Mouse (Mus musculus) forebrain, embryonic 14.5 days (tissue): ENCODE data around the gene Txk. TPM values are rescaled to one million over a fixed set of nuclear protein-coding genes. Genes with fewer than 3 reads are reported as not detected.

Experiments used
- ATAC-seq: fragments of 200-750 bp; cut with Nextera tagmentation; 2 replicates; pipeline ENCODE4 v1.8.0; 2017; ENCODE audit warnings: mild to moderate bottlenecking, moderate library complexity
- DNase-seq: peaks from one replicate; pipeline ENCODE4 v3.0.0-alpha.2; 2015; ENCODE audit warnings: low spot score
- H3K27ac ChIP-seq: fragments of 300-500 bp; sonication (generic); 2 replicates; pipeline ENCODE4 v1.5.1; 2014; ENCODE audit warnings: low read depth, mild to moderate bottlenecking, control low read depth, low read length, moderate library complexity
- H3K27me3 ChIP-seq: fragments of 300-500 bp; sonication (generic); replicated peaks from 2 replicates; pipeline ENCODE4 v1.6.1; 2014; ENCODE audit warnings: low read length, control low read depth, mixed read lengths; ENCODE audit not compliant: control insufficient read depth, insufficient read depth
- H3K36me3 ChIP-seq: fragments of 300-500 bp; sonication (generic); 2 replicates; pipeline ENCODE4 v1.6.1; 2014; ENCODE audit warnings: low read length, control low read depth; ENCODE audit not compliant: control insufficient read depth, insufficient read depth
- H3K4me1 ChIP-seq: fragments of 300-500 bp; sonication (generic); 2 replicates; pipeline ENCODE4 v1.6.1; 2014; ENCODE audit warnings: antibody characterized with exemption, low read length, control low read depth; ENCODE audit not compliant: control insufficient read depth, insufficient read depth
- H3K4me2 ChIP-seq: fragments of 300-500 bp; sonication (generic); 2 replicates; pipeline ENCODE4 v1.6.1; 2014; ENCODE audit warnings: mild to moderate bottlenecking, control low read depth, low read length
- H3K4me3 ChIP-seq: fragments of 300-500 bp; sonication (generic); 2 replicates; pipeline ENCODE4 v1.5.1; 2014; ENCODE audit warnings: low read depth, low read length, control low read depth
- H3K9ac ChIP-seq: fragments of 300-500 bp; sonication (generic); 2 replicates; pipeline ENCODE4 v1.6.1; 2014; ENCODE audit warnings: mild to moderate bottlenecking, low read length, control low read depth, moderate library complexity
- H3K9me3 ChIP-seq: fragments of 300-500 bp; sonication (generic); replicated peaks from 2 replicates; pipeline ENCODE4 v1.6.1; 2016; ENCODE audit warnings: low read length, control low read depth, mixed read lengths; ENCODE audit not compliant: control insufficient read depth
- WGBS: fragments of 180-500 bp; shearing (Covaris S2); extraction: QIAGEN DNeasy Blood & Tissue Kit; methylation state at CpG from one replicate; pipeline ENCODE4 v1.1.7; 2014; 5-methylcytosine and 5-hydroxymethylcytosine counted together
- polyA plus RNA-seq: library from polyadenylated mRNA; unstranded; fragments of >200 nt; fragmentation: Nextera tagmentation; extraction: Ambion mirVana; gene quantifications from 2 replicates; pipeline ENCODE4 v1.2.1, GENCODE M21; 2014

Gene Txk
- polyA plus RNA-seq, 1 experiment from 2014 or later = not detected

DNA sequence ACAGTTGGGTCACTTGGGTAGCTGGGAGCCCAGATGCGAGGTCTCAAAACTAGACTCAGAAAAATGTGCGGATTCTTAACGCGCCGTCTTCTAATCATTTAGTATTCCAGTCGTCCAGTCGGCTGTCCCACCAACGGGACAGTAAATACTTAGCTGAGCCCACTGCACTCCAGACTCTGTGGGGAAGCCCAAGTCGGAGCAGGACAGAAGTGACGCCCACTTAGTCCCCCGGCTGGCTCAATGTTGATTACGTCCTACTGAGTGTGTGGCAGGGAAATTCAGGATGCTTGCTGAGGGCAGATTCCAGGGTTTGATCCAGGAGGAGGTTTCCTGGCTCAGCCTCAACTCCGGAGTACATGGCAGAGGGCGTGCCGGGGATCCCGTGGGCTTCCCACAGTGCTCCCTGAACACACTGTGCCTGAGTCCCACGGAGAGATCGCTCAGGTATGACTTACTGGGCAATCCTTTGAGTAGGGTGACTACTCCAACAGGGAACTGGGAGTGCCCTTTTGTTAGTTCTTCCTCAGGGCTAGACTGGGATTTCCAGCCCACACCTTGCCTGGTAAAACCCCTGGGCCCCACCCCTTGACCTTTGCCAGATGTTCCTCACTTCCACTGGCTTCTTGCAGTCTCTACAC, 104.5 kb downstream of the Txk start:
- ATAC-seq (peak; percentile 72), DNase-seq (peak; percentile 11)
- 5% methylated on average over 18 of the region's 18 CpGs for WGBS
- Histone ChIP-seq H3K9ac (peak overlapping the region; percentile 46; the same call in 1 of the 2 replicates), H3K4me1 (0 out of 2 replicates have a peak, but pooled peaks cover 2% of the 10 kb centered on the region), H3K9me3 (no peaks in the 10 kb centered on the region), H3K4me3 (peak overlapping the region; percentile 44), H3K27ac (no peak overlapping the region), H3K36me3 (no peaks in the 10 kb centered on the region), H3K4me2 (peak overlapping the region; percentile 84), H3K27me3 (peaks cover 24% of the 10 kb centered on the region; the same call in 1 of the 2 replicates)

DNA sequence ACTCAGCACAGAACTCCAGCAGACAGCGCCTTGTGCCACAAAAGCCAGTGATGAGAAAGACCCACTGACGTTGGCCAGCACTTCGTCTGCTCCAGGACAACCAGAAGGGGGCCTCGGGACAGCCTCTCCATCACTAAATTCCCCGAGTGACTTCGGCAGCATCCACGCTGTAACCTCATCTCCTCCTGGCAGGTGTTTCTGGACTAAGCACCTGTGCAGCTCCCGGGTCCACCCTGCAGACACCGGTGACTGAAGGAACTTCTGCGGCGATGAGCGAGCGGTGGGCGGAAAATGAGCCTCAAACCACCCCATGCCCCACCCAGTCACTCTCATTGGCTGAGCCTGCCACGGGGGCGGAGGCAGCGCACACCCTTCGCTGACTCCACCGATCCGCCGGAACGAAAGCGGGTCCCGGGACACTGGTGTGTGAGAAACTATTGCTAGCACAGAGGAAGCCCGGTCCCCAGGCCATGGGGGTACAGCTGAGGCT, 105.1 kb downstream of the Txk start, which contains the start of gene Nipal1:
Gene Nipal1 (plus strand): TSS at position 378 of the 490 bp plus-strand sequence.
- no peak within 1 kb of the TSS for H3K27ac ChIP-seq
- under 1% methylated on average over 25 of the region's 25 CpGs for WGBS

DNA sequence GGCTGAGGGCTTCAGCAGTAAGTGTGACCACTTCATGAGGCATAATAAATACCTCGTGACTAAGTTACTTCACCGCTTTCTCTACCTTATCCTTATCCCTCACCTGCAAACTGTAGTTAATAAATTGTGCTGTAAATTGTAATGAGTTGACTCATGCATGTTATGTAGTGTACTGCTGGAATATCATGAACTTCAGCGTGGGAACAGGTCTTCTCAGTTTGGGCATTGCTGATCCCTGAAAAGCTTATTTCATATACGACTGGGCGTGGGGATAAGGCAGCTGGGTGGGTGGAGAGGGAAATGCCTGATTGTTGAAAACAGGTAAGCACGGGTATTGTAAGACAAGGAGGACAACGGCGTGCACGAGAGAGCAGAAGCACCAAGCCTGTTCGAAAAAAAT, 105.6 kb downstream of the Txk start:
- 0 out of 2 replicates have a peak, but pooled peaks cover 2% of the 10 kb centered on the region for H3K4me1 ChIP-seq
- H3K4me2 ChIP-seq = peak overlapping the region; percentile 84
- H3K9ac ChIP-seq = peak overlapping the region; percentile 46; the same call in 1 of the 2 replicates
- no peak overlapping the region for H3K27ac ChIP-seq
- peak overlapping the region; percentile 44 for H3K4me3 ChIP-seq
- H3K27me3 ChIP-seq = peaks cover 24% of the 10 kb centered on the region; the same call in 1 of the 2 replicates
- WGBS = 35% methylated on average over 10 of the region's 10 CpGs
- no peaks in the 10 kb centered on the region for H3K9me3 ChIP-seq
- DNase-seq (no peak), ATAC-seq (no peak)
- H3K36me3 ChIP-seq = no peaks in the 10 kb centered on the region

More for the DNA sequence above, 105.1 kb downstream of the Txk start, which contains the start of gene Nipal1:
- ATAC-seq (peak; percentile 97), DNase-seq (peak; percentile 75)
- peak within 1 kb of the TSS; percentile 44 for H3K4me3 ChIP-seq
- H3K27me3 ChIP-seq = peaks cover 24% of the 10 kb centered on the region; the same call in 1 of the 2 replicates
- peak within 1 kb of the TSS; percentile 84 for H3K4me2 ChIP-seq
- H3K9ac ChIP-seq = peak within 1 kb of the TSS; percentile 46
- H3K9me3 ChIP-seq = no peaks in the 10 kb centered on the region
- 0 out of 2 replicates have a peak, but pooled peaks cover 2% of the 10 kb centered on the region for H3K4me1 ChIP-seq
- no peaks in the 10 kb centered on the region for H3K36me3 ChIP-seq

DNA sequence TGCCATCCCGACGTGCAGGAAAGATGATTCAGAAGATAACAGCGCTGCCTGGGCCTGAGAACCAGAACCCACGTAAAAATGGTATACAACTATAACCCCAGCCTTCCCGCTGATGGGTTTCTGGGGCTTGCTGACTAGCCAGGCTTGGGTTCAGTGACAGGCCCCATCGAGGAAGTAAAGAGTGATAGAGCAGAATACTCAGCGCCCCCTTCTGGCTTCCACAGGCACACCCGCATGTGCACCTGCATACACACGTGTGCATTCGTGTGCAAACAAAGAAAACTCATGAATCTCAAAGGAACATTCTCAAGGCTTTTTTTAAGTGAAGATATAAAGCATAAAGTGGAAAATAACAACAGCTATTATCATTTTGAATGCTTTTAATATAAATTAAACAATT, 106.4 kb downstream of the Txk start:
- Histone ChIP-seq H3K36me3 (no peaks in the 10 kb centered on the region), H3K27me3 (peaks cover 24% of the 10 kb centered on the region; the same call in 1 of the 2 replicates), H3K9me3 (no peaks in the 10 kb centered on the region), H3K4me2 (no peak overlapping the region), H3K4me1 (0 out of 2 replicates have a peak, but pooled peaks cover 2% of the 10 kb centered on the region), H3K4me3 (no peak overlapping the region), H3K9ac (no peak overlapping the region), H3K27ac (no peak overlapping the region)
- DNase-seq (no peak), ATAC-seq (no peak)
- 45% methylated on average over 10 of the region's 10 CpGs for WGBS

Other genes with a start within 250 kb of the Txk start
- gene Corin, start 248.3 kb downstream of the Txk start, polyA plus RNA-seq = 0.51 TPM in 1 of 2 replicates, not detected in the other
- 14.1 and 14.8 TPM in 2 replicates for gene Nfxl1, start 193.1 kb downstream of the Txk start, polyA plus RNA-seq
- gene Zar1, start 171.5 kb downstream of the Txk start, polyA plus RNA-seq = 1.7 and 2.1 TPM in 2 replicates
- gene Gm5868, start 165.2 kb downstream of the Txk start, polyA plus RNA-seq = 3.8 and 4.5 TPM in 2 replicates
- gene Cnga1, start 108.5 kb downstream of the Txk start, polyA plus RNA-seq = not detected in 2 replicates
- gene Nipal1, start 105.0 kb downstream of the Txk start, polyA plus RNA-seq = 0.32 and 0.68 TPM in 2 replicates
- 4.3 and 5.1 TPM in 2 replicates for gene Tec, start 115.7 kb upstream of the Txk start, polyA plus RNA-seq
- 18.9 and 20.5 TPM in 2 replicates for gene Slain2, start 161.5 kb upstream of the Txk start, polyA plus RNA-seq
- gene Gm10135, start 221.9 kb upstream of the Txk start, polyA plus RNA-seq = not detected in 2 replicates